Mouse (Mus musculus) G1E (cell line): ENCODE results near the gene Tmem37. TPM values are rescaled to one million over a fixed set of nuclear protein-coding genes. Genes with fewer than 3 reads are reported as not detected.

Source experiments
- ATAC-seq: 2 replicates; pipeline ENCODE4 v1.8.0; 2016; ENCODE audit warnings: mild to moderate bottlenecking; ENCODE audit not compliant: insufficient number of reproducible peaks, poor library complexity, low FRiP score, severe bottlenecking; ENCODE audit errors: extremely low read depth
- DNase-seq: peaks from one replicate; pipeline ENCODE4 v3.0.0; 2012; ENCODE audit warnings: low spot score
- H3K27me3 ChIP-seq: 2 replicates; pipeline ENCODE4 v1.6.1; 2012; ENCODE audit warnings: mild to moderate bottlenecking, low read length, inconsistent platforms; ENCODE audit not compliant: insufficient read depth
- H3K36me3 ChIP-seq: replicated peaks from 2 replicates; pipeline ENCODE3; 2012; ENCODE audit warnings: mild to moderate bottlenecking, inconsistent platforms
- H3K4me1 ChIP-seq: 2 replicates; pipeline ENCODE4 v1.6.1; 2012; ENCODE audit warnings: low read depth, low read length, inconsistent platforms, mixed read lengths; ENCODE audit not compliant: insufficient read depth
- H3K4me3 ChIP-seq: 2 replicates; pipeline ENCODE4 v1.5.1; 2012; ENCODE audit warnings: low read depth, mild to moderate bottlenecking, inconsistent platforms, low read length, moderate library complexity, mixed read lengths
- H3K9me3 ChIP-seq: replicated peaks from 2 replicates; pipeline ENCODE4 v1.6.1; 2012; ENCODE audit warnings: inconsistent platforms
- CTCF ChIP-seq: IDR thresholded peaks from 2 replicates; pipeline ENCODE4 v1.5.1; 2012; ENCODE audit warnings: low read depth, low read length, inconsistent platforms, mixed read lengths
- GATA1 ChIP-seq: IDR thresholded peaks from 2 replicates; pipeline ENCODE4 v1.6.1; 2012; ENCODE audit warnings: borderline replicate concordance, low read length, inconsistent platforms, mixed read lengths
- GATA2 ChIP-seq: IDR thresholded peaks from 2 replicates; pipeline ENCODE4 v1.6.1; 2012; ENCODE audit warnings: low read depth, low read length, inconsistent platforms, borderline replicate concordance
- POLR2AphosphoS5 ChIP-seq: IDR thresholded peaks from 2 replicates; pipeline ENCODE4 v1.6.1; 2012; ENCODE audit warnings: low read depth, low read length, inconsistent platforms; ENCODE audit not compliant: insufficient replicate concordance
- TAL1 ChIP-seq: conservative IDR thresholded peaks from 2 replicates; pipeline ENCODE4 v1.6.1; 2012; ENCODE audit warnings: low read depth, low read length, inconsistent platforms, mixed read lengths
- polyA plus RNA-seq: library from polyadenylated mRNA; stranded (reverse); fragments of >175 nt; gene quantifications from 2 replicates; pipeline ENCODE4 v1.2.3, GENCODE M21; 2012
- total RNA-seq, 2 experiments: library from RNA; stranded (forward) in 1 of 2; stranded (reverse) in 1 of 2; fragments of 200-1000 nt in 1 of 2; fragments of >200 nt in 1 of 2; fragmentation: Nextera tagmentation in 1 of 2; gene quantifications; 2 replicates each; pipeline ENCODE4 v1.2.3; 2014 to 2017

The Tmem37 gene
- total and polyA plus RNA-seq, 3 experiments, result 0.22 TPM; not detected in 2

GRCm38 (mm10) chr1:120060687-120061086, 13.2 kb downstream of the Tmem37 start:
- ATAC-seq, result no peak
- no peaks in the 10 kb centered on the region for H3K9me3 ChIP-seq
- no peaks in the 10 kb centered on the region for H3K36me3 ChIP-seq
- H3K4me1 ChIP-seq, result no peaks in the 10 kb centered on the region
- TF ChIP-seq POLR2AphosphoS5 (no peak), CTCF (no peak), GATA1 (no peak), GATA2 (no peak), TAL1 (no peak)
- no peak for DNase-seq
- no peak overlapping the region for H3K4me3 ChIP-seq
- 0 out of 2 replicates have a peak, but pooled peaks cover 5% of the 10 kb centered on the region for H3K27me3 ChIP-seq

GRCm38 (mm10) chr1:120057674-120058430, 16.0 kb downstream of the Tmem37 start:
- Histone ChIP-seq H3K36me3 (no peaks in the 10 kb centered on the region), H3K4me3 (no peak overlapping the region), H3K27me3 (peaks cover 5% of the 10 kb centered on the region; the same call in 1 of the 2 replicates), H3K4me1 (no peaks in the 10 kb centered on the region), H3K9me3 (no peaks in the 10 kb centered on the region)
- ATAC-seq (no peak), DNase-seq (no peak)
- TF ChIP-seq CTCF (no peak), POLR2AphosphoS5 (no peak), TAL1 (no peak), GATA1 (no peak), GATA2 (no peak)

DNA sequence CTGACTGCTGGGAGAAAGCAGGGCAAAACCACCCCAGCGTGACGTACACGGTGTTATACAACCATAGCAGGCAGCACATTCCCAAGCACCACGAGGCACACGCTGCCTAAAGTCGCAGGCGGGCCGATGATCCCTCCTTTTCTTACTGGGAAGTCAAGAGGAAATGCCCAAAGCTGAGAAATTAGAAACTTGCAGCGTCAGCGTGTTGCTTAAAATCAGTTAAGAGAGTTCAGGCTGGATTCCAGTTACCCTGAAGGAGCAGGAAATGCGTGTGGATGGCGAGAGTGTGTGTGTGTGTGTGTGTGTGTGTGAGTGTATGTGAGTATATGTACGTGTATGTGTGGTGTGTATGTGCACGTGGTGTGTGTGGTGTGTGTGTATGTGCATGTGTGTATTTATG, 16.8 kb downstream of the Tmem37 start:
- DNase-seq, result no peak
- Histone ChIP-seq H3K9me3 (no peaks in the 10 kb centered on the region), H3K4me1 (no peaks in the 10 kb centered on the region), H3K27me3 (peaks cover 5% of the 10 kb centered on the region; the same call in 1 of the 2 replicates), H3K4me3 (no peak overlapping the region), H3K36me3 (no peaks in the 10 kb centered on the region)
- TF ChIP-seq GATA1, result no peak
- no peak for TF ChIP-seq TAL1
- no peak for TF ChIP-seq GATA2
- TF ChIP-seq POLR2AphosphoS5, result no peak
- no peak for TF ChIP-seq CTCF
- ATAC-seq, result no peak

DNA sequence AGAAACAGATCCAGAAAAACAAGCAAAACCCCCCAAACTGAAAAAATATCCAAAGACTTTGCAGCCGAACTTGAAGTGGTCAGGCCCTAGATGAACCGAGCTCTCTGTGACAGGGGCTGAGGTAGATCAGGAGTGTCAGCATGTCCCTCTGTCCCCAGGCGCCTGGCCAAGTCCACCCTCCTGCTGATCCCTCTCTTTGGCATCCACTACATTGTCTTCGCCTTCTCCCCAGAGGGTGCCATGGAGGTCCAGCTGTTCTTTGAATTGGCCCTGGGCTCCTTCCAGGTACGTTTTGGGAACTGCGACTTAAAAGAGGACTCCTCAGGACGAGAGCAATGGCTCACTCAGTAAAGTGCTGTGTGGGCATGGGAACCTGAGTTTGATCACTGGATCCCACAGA, 17.6 kb downstream of the Tmem37 start:
- Histone ChIP-seq H3K4me1 (no peaks in the 10 kb centered on the region), H3K4me3 (no peak overlapping the region), H3K27me3 (peaks cover 5% of the 10 kb centered on the region; the same call in 1 of the 2 replicates), H3K9me3 (no peaks in the 10 kb centered on the region), H3K36me3 (no peaks in the 10 kb centered on the region)
- TF ChIP-seq GATA1 (no peak), GATA2 (no peak), POLR2AphosphoS5 (no peak), CTCF (no peak), TAL1 (no peak)
- no peak for DNase-seq
- ATAC-seq, result no peak

GRCm38 (mm10) chr1:120055475-120055874, 18.4 kb downstream of the Tmem37 start:
- TF ChIP-seq TAL1 (no peak), GATA2 (no peak), CTCF (no peak), GATA1 (no peak), POLR2AphosphoS5 (no peak)
- Histone ChIP-seq H3K27me3 (peaks cover 5% of the 10 kb centered on the region; the same call in 1 of the 2 replicates), H3K9me3 (no peaks in the 10 kb centered on the region), H3K36me3 (no peaks in the 10 kb centered on the region), H3K4me3 (no peak overlapping the region), H3K4me1 (no peaks in the 10 kb centered on the region)
- no peak for ATAC-seq
- no peak for DNase-seq

DNA sequence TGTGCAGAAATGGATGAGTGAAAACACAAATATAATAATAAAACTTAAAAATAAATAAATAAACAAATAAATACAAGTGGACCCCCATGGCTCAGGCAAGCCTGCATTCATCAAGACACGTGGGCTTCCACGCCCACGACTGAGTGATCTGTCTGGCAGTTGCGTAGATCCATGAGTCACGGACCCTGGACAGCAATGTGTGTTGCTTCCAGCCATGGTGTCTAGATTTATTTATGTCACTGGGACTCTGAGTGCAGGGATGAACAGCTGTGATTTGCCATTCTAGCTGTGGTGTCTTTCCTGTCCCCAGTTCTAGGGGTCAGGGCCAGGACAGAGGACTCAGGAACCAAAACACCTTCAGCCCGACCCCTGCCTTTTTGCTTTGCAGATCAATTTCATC, 18.9 kb downstream of the Tmem37 start:
- ATAC-seq, result no peak
- Histone ChIP-seq H3K4me1 (no peaks in the 10 kb centered on the region), H3K27me3 (peaks cover 5% of the 10 kb centered on the region; the same call in 1 of the 2 replicates), H3K4me3 (no peak overlapping the region), H3K36me3 (no peaks in the 10 kb centered on the region), H3K9me3 (no peaks in the 10 kb centered on the region)
- no peak for DNase-seq
- TF ChIP-seq POLR2AphosphoS5 (no peak), CTCF (no peak), GATA1 (no peak), TAL1 (no peak), GATA2 (no peak)
